Mouse (Mus musculus): Measurements from ENCODE around the gene Gm10662. TPM values are rescaled to one million over a fixed set of nuclear protein-coding genes. Genes with fewer than 3 reads are reported as not detected.

The Gm10662 gene
- polyA plus RNA-seq (2014; fragmentation: Illumina TruSeq; extraction: RNeasy Lipid Tissue Mini Kit (QIAGEN cat#74804); ENCODE audit: low read depth, low replicate concordance) = not detected

GRCm38 (mm10) chr7:23144380-23144779 is at the start of gene Gm10662:
TSS of gene Gm10662 (minus strand) at chr7:23144480.

Other genes starting within 250 kb of the Gm10662 start
- gene Gm4214, start 159.8 kb downstream of the Gm10662 start, polyA plus RNA-seq (2014; fragmentation: Illumina TruSeq; extraction: RNeasy Lipid Tissue Mini Kit (QIAGEN cat#74804); ENCODE audit: low read depth, low replicate concordance) = not detected
- gene Gm4216, start 124.6 kb downstream of the Gm10662 start, polyA plus RNA-seq (2014; fragmentation: Illumina TruSeq; extraction: RNeasy Lipid Tissue Mini Kit (QIAGEN cat#74804); ENCODE audit: low read depth, low replicate concordance) = not detected
- gene Vmn1r163, start 88.9 kb downstream of the Gm10662 start, polyA plus RNA-seq (2014; fragmentation: Illumina TruSeq; extraction: RNeasy Lipid Tissue Mini Kit (QIAGEN cat#74804); ENCODE audit: low read depth, low replicate concordance) = not detected
- gene Gm8720, start 77.0 kb downstream of the Gm10662 start, polyA plus RNA-seq (2014; fragmentation: Illumina TruSeq; extraction: RNeasy Lipid Tissue Mini Kit (QIAGEN cat#74804); ENCODE audit: low read depth, low replicate concordance) = not detected
- not detected for gene Vmn1r165, start 72.9 kb upstream of the Gm10662 start, polyA plus RNA-seq (2014; fragmentation: Illumina TruSeq; extraction: RNeasy Lipid Tissue Mini Kit (QIAGEN cat#74804); ENCODE audit: low read depth, low replicate concordance)
- gene Vmn1r166, start 107.2 kb upstream of the Gm10662 start, polyA plus RNA-seq (2014; fragmentation: Illumina TruSeq; extraction: RNeasy Lipid Tissue Mini Kit (QIAGEN cat#74804); ENCODE audit: low read depth, low replicate concordance) = not detected
- not detected for gene Gm6902, start 134.4 kb upstream of the Gm10662 start, polyA plus RNA-seq (2014; fragmentation: Illumina TruSeq; extraction: RNeasy Lipid Tissue Mini Kit (QIAGEN cat#74804); ENCODE audit: low read depth, low replicate concordance)
- gene Nlrp4e, start 156.7 kb upstream of the Gm10662 start, polyA plus RNA-seq (2014; fragmentation: Illumina TruSeq; extraction: RNeasy Lipid Tissue Mini Kit (QIAGEN cat#74804); ENCODE audit: low read depth, low replicate concordance) = not detected
- gene Nlrp5, start 241.4 kb upstream of the Gm10662 start, polyA plus RNA-seq (2014; fragmentation: Illumina TruSeq; extraction: RNeasy Lipid Tissue Mini Kit (QIAGEN cat#74804); ENCODE audit: low read depth, low replicate concordance) = not detected

All from adipose tissue, adult 10 weeks (tissue).